Mouse (Mus musculus) kidney, embryonic 15.5 days (tissue): Measurements from ENCODE around the gene Ccl12. TPM values are rescaled to one million over a fixed set of nuclear protein-coding genes. Genes with fewer than 3 reads are reported as not detected.

Experiments
- ATAC-seq: fragments of 200-750 bp; cut with Nextera tagmentation; replicated peaks from 2 replicates; pipeline ENCODE4 v1.8.0; 2017; ENCODE audit warnings: moderate TSS enrichment; ENCODE audit not compliant: low FRiP score
- H3K27ac ChIP-seq: fragments of 300-500 bp; sonication (generic); 2 replicates; pipeline ENCODE4 v1.5.1; 2015; ENCODE audit warnings: mild to moderate bottlenecking, inconsistent platforms
- H3K27me3 ChIP-seq: fragments of 300-500 bp; sonication (generic); 2 replicates; pipeline ENCODE4 v1.6.1; 2015; ENCODE audit warnings: inconsistent platforms
- H3K36me3 ChIP-seq: fragments of 300-500 bp; sonication (generic); 2 replicates; pipeline ENCODE4 v1.6.1; 2015; ENCODE audit warnings: inconsistent platforms
- H3K4me1 ChIP-seq: fragments of 300-500 bp; sonication (generic); 2 replicates; pipeline ENCODE4 v1.6.1; 2015; ENCODE audit warnings: inconsistent platforms
- H3K4me2 ChIP-seq: fragments of 300-500 bp; sonication (generic); 2 replicates; pipeline ENCODE4 v1.6.1; 2015; ENCODE audit warnings: moderate library complexity, mild to moderate bottlenecking, inconsistent platforms
- H3K4me3 ChIP-seq: fragments of 300-500 bp; sonication (generic); replicated peaks from 2 replicates; pipeline ENCODE4 v1.5.1; 2015; ENCODE audit warnings: mild to moderate bottlenecking, inconsistent platforms
- H3K9ac ChIP-seq: fragments of 300-500 bp; sonication (generic); 2 replicates; pipeline ENCODE4 v1.6.1; 2015; ENCODE audit warnings: mild to moderate bottlenecking, inconsistent platforms
- H3K9me3 ChIP-seq: fragments of 300-500 bp; sonication (generic); replicated peaks from 2 replicates; pipeline ENCODE4 v1.6.1; 2016; ENCODE audit warnings: inconsistent platforms
- WGBS: fragments of 180-500 bp; shearing (Covaris S2); methylation state at CpG from one replicate; pipeline ENCODE4 v1.1.7; 2015; ENCODE audit warnings: mixed read lengths; 5-methylcytosine and 5-hydroxymethylcytosine counted together
- polyA plus RNA-seq: library from polyadenylated mRNA; unstranded; fragments of >200 nt; fragmentation: Nextera tagmentation; extraction: Ambion mirVana; gene quantifications from 2 replicates; pipeline ENCODE4 v1.2.1, GENCODE M21; 2015

The Ccl12 gene
- polyA plus RNA-seq: 2.4 and 2.8 TPM in 2 replicates

DNA sequence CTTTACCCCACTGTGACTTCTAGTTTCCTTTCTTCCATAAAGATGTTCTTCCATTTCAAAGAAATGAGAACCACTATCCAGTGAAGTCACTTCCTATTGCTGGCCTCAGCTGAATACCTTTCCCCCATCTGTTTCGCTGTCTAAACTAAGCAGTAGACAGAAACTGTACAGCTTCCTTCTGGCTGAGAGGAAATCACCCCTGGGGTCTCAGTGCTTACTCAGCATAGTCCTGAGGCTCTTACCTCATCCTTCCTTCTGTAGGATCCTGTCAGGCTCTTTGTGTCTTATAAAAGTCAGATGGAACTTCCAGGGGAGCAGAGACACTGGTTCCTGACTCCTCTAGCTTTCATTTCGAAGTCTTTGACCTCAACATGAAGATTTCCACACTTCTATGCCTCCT, at the start of gene Ccl12:
Gene Ccl12, plus strand, starts transcription at position 317 of the 400 bp plus-strand sequence.
- Histone ChIP-seq H3K9ac (no peak within 1 kb of the TSS), H3K4me3 (no peak within 1 kb of the TSS), H3K4me2 (no peak within 1 kb of the TSS), H3K36me3 (no peaks in the 10 kb centered on the region), H3K27ac (no peak within 1 kb of the TSS), H3K27me3 (no peaks in the 10 kb centered on the region), H3K4me1 (no peaks in the 10 kb centered on the region), H3K9me3 (0 out of 2 replicates have a peak, but pooled peaks cover 3% of the 10 kb centered on the region)
- ATAC-seq: no peak
- 58% methylated on average over 2 of the region's 2 CpGs for WGBS

DNA sequence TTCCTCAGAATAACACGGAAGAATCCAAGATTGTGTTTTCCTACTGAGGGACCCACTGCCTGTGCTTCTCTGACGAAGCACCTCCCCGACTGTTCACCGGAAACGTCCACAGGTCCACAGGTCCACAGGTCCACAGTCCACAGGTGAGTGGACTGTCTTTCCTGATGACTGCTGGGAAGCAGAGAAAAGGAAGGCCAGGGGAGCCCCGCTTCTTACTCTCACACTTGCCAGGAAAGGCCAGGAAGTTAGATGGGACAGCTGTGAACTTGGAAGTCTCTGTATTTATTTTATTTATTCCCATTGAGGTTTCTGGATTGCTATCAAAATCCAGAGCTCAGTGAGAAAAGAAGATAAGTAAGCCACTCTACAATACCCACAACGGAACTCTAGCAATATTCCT, 47.8 kb upstream of the Ccl12 start:
- no peak for ATAC-seq
- WGBS: 75% methylated on average over 7 of the region's 7 CpGs

DNA sequence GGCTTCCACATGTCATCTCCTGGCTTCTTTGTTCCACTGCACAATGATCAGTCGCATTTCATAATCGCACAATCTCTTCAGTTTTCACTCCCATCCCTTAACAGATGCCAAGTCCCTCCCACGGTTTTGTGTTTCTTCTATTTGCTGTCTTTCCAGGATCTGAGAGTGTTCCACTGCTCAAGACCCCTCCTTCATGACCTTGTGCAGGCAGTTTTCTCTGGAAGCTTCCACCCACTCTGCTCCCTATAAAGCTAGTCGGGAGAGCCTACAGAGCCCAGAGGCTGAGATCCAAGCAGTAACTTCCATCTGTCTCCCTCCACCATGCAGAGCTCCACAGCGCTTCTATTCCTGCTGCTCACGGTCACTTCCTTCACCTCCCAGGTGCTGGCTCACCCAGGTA, 44.0 kb upstream of the Ccl12 start, which contains the start of gene Ccl11:
Gene Ccl11, plus strand, starts transcription at position 178 of the 400 bp plus-strand sequence.
- H3K27ac ChIP-seq: no peak within 1 kb of the TSS
- 0 out of 2 replicates have a peak within 1 kb of the TSS, but pooled peaks have one; percentile 3 for H3K4me3 ChIP-seq
- H3K9me3 ChIP-seq: no peaks in the 10 kb centered on the region
- no peak within 1 kb of the TSS for H3K9ac ChIP-seq
- WGBS: 54% methylated on average over 6 of the region's 6 CpGs
- H3K4me1 ChIP-seq: no peaks in the 10 kb centered on the region
- no peaks in the 10 kb centered on the region for H3K36me3 ChIP-seq
- no peak for ATAC-seq
- H3K27me3 ChIP-seq: no peaks in the 10 kb centered on the region
- peak within 1 kb of the TSS; percentile 9; the same call in 1 of the 2 replicates for H3K4me2 ChIP-seq

More for the DNA sequence above, 47.8 kb upstream of the Ccl12 start:
- Histone ChIP-seq H3K4me1 (no peaks in the 10 kb centered on the region), H3K4me2 (no peak overlapping the region), H3K4me3 (no peak overlapping the region), H3K27me3 (no peaks in the 10 kb centered on the region), H3K27ac (no peak overlapping the region), H3K36me3 (no peaks in the 10 kb centered on the region), H3K9me3 (no peaks in the 10 kb centered on the region), H3K9ac (no peak overlapping the region)

DNA sequence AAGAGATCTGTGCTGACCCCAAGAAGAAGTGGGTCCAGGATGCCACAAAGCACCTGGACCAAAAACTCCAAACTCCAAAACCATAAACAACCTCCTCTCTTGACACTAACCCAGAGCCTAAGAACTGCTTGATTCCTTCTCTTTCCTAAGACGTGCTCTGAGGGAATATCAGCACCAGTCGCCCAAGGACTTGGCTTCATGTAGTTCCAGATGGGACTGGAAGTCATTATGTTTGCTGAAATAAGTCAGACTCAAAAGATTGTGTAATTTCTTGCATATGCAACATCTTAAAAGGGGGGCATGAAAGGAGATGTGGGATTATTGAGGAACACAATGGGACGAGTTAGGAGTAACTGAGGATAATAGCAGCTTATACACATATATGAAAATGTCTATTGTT, 39.4 kb upstream of the Ccl12 start:
- no peak overlapping the region for H3K27ac ChIP-seq
- H3K27me3 ChIP-seq: no peaks in the 10 kb centered on the region
- WGBS: 87% methylated on average over 3 of the region's 3 CpGs
- no peak for ATAC-seq
- H3K9me3 ChIP-seq: no peaks in the 10 kb centered on the region
- no peaks in the 10 kb centered on the region for H3K36me3 ChIP-seq
- no peak overlapping the region for H3K4me2 ChIP-seq
- H3K4me3 ChIP-seq: no peak overlapping the region
- H3K9ac ChIP-seq: no peak overlapping the region
- H3K4me1 ChIP-seq: no peaks in the 10 kb centered on the region

DNA sequence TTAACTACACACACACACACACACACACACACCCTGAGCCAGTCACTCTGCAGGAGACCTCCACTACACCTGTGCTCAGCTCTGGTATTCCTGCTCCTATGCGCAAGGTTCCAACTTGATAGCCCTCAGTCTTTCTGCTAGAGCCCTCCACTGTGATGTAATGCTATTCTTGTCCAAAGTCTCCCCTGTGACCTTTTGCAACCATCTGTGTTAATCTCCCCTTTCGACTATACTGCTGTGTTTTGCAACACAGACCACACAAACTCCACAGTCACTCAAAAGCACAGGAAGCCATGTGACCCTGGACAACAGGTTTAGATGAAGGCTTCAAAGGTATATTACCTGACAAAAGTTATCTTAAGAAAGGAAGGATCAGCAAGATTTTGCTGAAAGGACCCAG, 38.2 kb upstream of the Ccl12 start:
- no peaks in the 10 kb centered on the region for H3K9me3 ChIP-seq
- H3K4me2 ChIP-seq: no peak overlapping the region
- H3K4me3 ChIP-seq: no peak overlapping the region
- no peak overlapping the region for H3K27ac ChIP-seq
- no peaks in the 10 kb centered on the region for H3K27me3 ChIP-seq
- no peak for ATAC-seq
- no peaks in the 10 kb centered on the region for H3K4me1 ChIP-seq
- H3K9ac ChIP-seq: no peak overlapping the region
- 74% methylated on average over 2 of the region's 2 CpGs for WGBS
- H3K36me3 ChIP-seq: no peaks in the 10 kb centered on the region

DNA sequence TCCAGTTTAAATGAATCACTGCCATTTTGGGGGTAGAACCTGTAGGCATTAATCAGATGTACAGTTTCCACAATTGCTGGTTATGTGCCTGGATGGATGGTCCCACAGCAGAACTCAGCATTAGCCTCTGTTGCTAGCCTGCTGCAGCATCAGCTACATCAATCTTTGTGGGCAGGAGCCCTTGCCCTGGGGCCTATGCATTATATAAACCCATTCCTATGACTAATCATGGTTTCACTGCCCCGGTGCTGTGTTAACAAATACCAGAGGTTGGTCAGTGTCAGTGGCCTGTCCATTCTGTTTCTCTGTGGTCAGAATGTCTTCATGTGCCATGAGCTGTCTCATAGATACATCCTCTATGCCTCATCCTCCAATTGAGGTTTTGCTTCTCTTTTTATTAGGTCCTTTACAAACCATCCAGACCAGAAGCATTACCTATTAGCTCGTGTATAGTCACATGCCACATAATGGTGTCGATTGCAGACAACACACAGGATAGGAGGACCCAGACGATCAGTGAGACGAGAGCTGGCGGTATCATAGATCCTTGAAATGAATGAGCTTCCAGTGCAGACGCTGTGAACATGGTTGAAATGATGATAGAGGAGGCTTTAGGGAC, 34.6 kb upstream of the Ccl12 start:
- Histone ChIP-seq H3K4me3 (no peak overlapping the region), H3K9ac (no peak overlapping the region), H3K27me3 (no peaks in the 10 kb centered on the region), H3K27ac (no peak overlapping the region), H3K36me3 (no peaks in the 10 kb centered on the region), H3K9me3 (no peaks in the 10 kb centered on the region), H3K4me2 (no peak overlapping the region), H3K4me1 (no peaks in the 10 kb centered on the region)
- ATAC-seq: no peak
- 67% methylated on average over 7 of the region's 7 CpGs for WGBS

DNA sequence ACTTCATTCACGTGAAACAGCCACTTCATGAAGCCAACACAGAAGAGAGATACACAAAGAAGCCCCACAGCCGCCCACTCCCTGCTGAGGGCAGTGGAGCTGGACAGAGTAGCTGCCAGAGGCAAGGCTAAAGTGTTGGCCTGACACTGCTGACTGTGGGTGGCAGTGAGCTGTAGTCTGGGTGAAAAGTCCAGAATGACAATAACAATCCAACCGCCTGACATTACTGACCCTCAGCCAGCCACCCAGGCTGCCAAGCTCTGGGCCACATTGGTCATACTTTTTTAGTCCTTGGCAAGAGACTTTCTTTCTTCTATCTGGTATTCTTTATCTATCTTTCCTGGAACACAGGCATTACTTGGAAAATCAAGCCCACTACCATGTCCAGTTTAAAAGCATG, 30.6 kb upstream of the Ccl12 start:
- H3K9me3 ChIP-seq: no peaks in the 10 kb centered on the region
- H3K27me3 ChIP-seq: no peaks in the 10 kb centered on the region
- no peak overlapping the region for H3K4me2 ChIP-seq
- WGBS: 80% methylated on average over 3 of the region's 3 CpGs
- no peak overlapping the region for H3K4me3 ChIP-seq
- H3K36me3 ChIP-seq: no peaks in the 10 kb centered on the region
- H3K9ac ChIP-seq: no peak overlapping the region
- no peaks in the 10 kb centered on the region for H3K4me1 ChIP-seq
- ATAC-seq: no peak
- H3K27ac ChIP-seq: no peak overlapping the region

DNA sequence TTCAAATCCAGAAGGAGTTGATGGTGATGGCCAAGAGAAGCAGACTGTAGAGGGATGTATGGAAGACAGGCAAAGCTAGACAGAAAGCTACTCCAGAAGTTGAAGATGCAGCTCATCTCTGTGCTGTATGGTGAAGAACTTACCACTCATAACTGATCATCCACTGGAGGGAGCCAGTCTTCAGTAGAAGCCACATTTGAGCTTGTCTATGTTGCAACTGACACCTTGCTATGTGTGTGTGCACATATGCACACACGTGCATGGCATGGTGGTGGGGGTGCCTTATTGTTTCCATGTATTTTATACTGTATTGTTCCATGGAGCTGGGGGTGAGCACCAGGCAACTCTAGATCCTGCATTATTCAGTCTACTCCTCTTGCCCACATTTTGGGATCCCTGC, 29.3 kb upstream of the Ccl12 start:
- H3K27me3 ChIP-seq: no peaks in the 10 kb centered on the region
- no peaks in the 10 kb centered on the region for H3K36me3 ChIP-seq
- H3K4me1 ChIP-seq: no peaks in the 10 kb centered on the region
- H3K4me3 ChIP-seq: no peak overlapping the region
- no peak for ATAC-seq
- H3K27ac ChIP-seq: no peak overlapping the region
- H3K9me3 ChIP-seq: no peaks in the 10 kb centered on the region
- H3K9ac ChIP-seq: no peak overlapping the region
- H3K4me2 ChIP-seq: no peak overlapping the region
- WGBS: 83% methylated on average over 1 of the region's 1 CpGs

DNA sequence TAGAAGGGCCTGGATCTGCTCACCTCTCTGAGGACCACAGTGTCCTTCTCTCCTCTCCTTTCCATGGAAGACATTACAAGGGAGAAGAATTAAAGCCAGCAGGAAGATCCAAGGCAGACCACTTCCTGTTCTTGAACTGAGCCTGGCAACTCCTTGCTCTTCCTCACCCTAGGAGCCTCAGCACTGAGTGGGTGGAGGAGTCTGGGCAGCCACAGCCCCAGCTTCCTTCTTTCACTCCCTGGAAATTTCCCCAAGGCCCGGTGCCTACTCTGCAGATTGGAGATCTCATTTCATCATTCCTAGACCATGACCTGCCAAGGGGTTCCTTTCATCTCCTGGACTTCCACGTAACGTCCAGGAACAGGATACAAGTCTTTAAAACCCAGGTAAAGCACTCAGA, 28.7 kb upstream of the Ccl12 start:
- Histone ChIP-seq H3K9me3 (no peaks in the 10 kb centered on the region), H3K36me3 (no peaks in the 10 kb centered on the region), H3K4me3 (no peak overlapping the region), H3K4me1 (no peaks in the 10 kb centered on the region), H3K27me3 (no peaks in the 10 kb centered on the region), H3K4me2 (no peak overlapping the region), H3K27ac (no peak overlapping the region), H3K9ac (no peak overlapping the region)
- WGBS: 64% methylated on average over 3 of the region's 3 CpGs
- no peak for ATAC-seq

DNA sequence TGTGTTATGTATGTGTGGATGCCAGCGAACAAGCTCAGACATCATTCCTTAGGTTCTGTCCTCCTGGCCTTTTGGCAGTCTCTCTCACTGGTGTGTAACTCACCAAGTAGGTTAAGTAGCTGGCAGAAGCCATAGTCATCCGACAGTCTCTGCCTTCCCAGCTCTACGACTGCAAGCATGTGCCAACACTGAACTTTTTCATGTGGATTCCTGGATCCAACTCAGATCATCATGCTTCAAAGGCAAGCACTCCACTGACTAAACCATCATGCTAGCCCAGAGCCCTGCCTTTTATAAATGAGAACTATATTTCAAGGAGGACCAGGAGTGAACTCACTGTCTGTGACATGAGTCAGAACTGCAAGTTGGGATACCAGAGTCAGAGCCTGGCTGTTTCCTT, 28.0 kb upstream of the Ccl12 start:
- WGBS: 85% methylated on average over 3 of the region's 3 CpGs
- Histone ChIP-seq H3K9me3 (no peaks in the 10 kb centered on the region), H3K4me3 (no peak overlapping the region), H3K36me3 (no peaks in the 10 kb centered on the region), H3K27ac (no peak overlapping the region), H3K9ac (no peak overlapping the region), H3K27me3 (no peaks in the 10 kb centered on the region), H3K4me2 (no peak overlapping the region), H3K4me1 (no peaks in the 10 kb centered on the region)
- no peak for ATAC-seq

DNA sequence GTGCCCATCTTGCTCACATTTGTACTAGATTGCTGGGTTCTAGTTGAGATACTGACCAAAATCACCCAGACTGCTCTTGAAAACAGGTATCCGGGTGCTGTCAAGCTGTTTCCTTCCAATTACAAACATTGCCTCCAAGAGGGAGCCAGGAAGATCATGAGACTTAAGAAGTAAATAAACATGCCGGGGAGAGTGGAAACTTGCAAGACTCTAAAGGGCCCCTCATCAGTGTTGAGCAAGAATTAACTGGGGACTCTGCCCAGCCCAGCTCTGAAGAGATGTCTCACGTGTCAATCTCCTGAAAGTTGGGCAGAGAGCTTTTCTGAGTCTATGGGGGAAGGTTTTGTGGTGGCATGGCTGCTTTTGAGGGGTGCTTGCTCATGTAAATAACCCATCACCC, 24.6 kb upstream of the Ccl12 start:
- no peak for ATAC-seq
- Histone ChIP-seq H3K36me3 (no peaks in the 10 kb centered on the region), H3K4me1 (no peaks in the 10 kb centered on the region), H3K27ac (no peak overlapping the region), H3K27me3 (no peaks in the 10 kb centered on the region), H3K4me2 (no peak overlapping the region), H3K9me3 (no peaks in the 10 kb centered on the region), H3K9ac (no peak overlapping the region), H3K4me3 (no peak overlapping the region)
- 64% methylated on average over 3 of the region's 3 CpGs for WGBS

DNA sequence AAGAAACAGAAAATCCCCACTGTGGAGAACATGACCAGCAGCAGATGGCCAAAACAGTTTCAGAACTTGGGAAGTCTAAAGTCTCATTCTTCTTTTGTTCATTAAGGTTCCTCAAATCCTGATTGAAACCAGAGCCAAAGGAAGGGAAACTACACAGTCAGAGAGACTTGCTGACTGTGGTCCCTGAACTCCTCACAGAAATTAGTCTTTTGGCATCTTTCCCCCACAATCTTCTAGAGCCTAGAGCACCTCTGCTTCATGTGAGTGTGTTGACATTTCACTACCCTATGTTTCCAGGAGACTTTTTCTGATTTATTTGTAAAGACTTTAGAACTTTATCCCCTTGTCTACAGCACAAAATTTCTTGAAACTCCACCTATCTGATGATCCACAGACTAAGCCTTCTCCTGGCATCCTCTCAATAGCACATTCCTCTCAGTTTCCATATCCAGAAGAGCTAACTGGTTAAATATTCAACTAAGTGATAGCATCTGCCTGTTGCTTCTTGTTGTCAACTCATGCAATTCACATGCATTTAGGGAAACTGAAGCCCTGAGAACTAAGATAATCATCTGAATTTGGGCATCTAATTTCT, 23.4 kb upstream of the Ccl12 start:
- Histone ChIP-seq H3K27ac (no peak overlapping the region), H3K4me1 (no peaks in the 10 kb centered on the region), H3K9ac (no peak overlapping the region), H3K4me2 (no peak overlapping the region), H3K9me3 (no peaks in the 10 kb centered on the region), H3K36me3 (no peaks in the 10 kb centered on the region), H3K27me3 (no peaks in the 10 kb centered on the region), H3K4me3 (no peak overlapping the region)
- ATAC-seq: no peak

DNA sequence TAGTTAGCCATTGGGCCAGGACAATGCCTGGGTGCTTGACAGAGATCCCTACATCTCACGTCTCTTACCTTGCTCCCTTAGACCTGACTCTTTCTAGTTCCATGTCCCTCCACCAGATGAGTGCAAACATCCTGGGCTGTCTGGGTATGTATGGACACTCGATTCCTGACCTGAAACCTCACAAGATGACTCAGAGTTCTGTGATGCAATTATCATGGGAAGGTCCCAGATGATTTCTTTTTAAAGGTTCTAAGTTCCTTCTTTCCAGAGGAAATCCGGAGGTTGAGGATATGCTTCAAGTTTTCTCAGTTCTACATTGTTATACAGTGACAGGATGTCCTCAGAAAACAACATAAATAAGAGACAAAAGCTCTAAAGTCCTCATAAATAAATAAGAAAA, 20.8 kb upstream of the Ccl12 start:
- H3K27me3 ChIP-seq: no peaks in the 10 kb centered on the region
- H3K4me2 ChIP-seq: no peak overlapping the region
- no peaks in the 10 kb centered on the region for H3K9me3 ChIP-seq
- no peak overlapping the region for H3K9ac ChIP-seq
- H3K27ac ChIP-seq: no peak overlapping the region
- WGBS: 74% methylated on average over 3 of the region's 3 CpGs
- no peaks in the 10 kb centered on the region for H3K4me1 ChIP-seq
- H3K4me3 ChIP-seq: no peak overlapping the region
- no peaks in the 10 kb centered on the region for H3K36me3 ChIP-seq
- ATAC-seq: no peak
